Mouse (Mus musculus): ENCODE data around the gene Ccser1.

DNA sequence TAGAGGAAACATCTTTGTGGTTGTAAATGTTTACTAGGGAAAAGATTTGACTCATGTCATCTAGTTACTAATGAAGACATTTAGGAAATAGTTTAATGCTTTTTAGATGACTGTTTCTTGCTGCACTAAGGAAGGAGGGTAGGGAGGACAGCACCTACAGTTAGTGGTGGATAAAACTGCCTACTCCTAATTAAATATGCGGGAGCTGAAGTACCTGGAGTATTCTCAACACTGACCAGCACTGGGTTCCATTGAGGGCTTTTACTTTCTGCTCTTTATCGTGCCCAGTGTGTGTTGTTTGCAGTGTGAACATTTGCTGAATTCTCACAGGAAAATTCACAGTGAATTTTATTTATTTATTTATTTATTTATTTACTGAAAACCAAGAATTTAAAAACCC lies 341.5 kb downstream of the Ccser1 start:
- TF ChIP-seq GATA1 (IDR thresholded peaks at IDR 0.05; ENCODE audit: low read length): no peak
- no peak for TF ChIP-seq TAL1 (IDR thresholded peaks at IDR 0.05; ENCODE audit: low read length)
